Mouse (Mus musculus): Measurements from ENCODE around the gene Cnot11. TPM values are rescaled to one million over a fixed set of nuclear protein-coding genes. Genes with fewer than 3 reads are reported as not detected.
"Not testable (repeated sequence)": the region's sequence is repeated elsewhere in the genome, so short reads cannot be mapped to it uniquely, and the experiment has no call there.

Gene Cnot11
- polyA plus RNA-seq, 1 experiment from 2014 or later, result 15.6 TPM

GRCm38 (mm10) chr1:39575778-39576375, 41.1 kb downstream of the Cnot11 start:
- no peaks in the 10 kb centered on the region for H3K27me3 ChIP-seq (ENCODE audit: insufficient read depth, low read length)
- ATAC-seq (ENCODE audit: low FRiP score, low TSS enrichment), result no peak
- H3K4me3 ChIP-seq (ENCODE audit: low read length), result peak overlapping the region; percentile 94
- 7% methylated on average over 8 of the region's 8 CpGs for whole genome bisulfite sequencing
- no peaks in the 10 kb centered on the region for H3K36me3 ChIP-seq (ENCODE audit: insufficient read depth, low read length)
- peak overlapping the region; percentile 97 for H3K9ac ChIP-seq (replicated peaks; ENCODE audit: low read length)
- no peaks in the 10 kb centered on the region for H3K9me3 ChIP-seq (ENCODE audit: low read length)
- H3K4me1 ChIP-seq (ENCODE audit: insufficient read depth, low read length), result peaks cover 46% of the 10 kb centered on the region
- H3K4me2 ChIP-seq (replicated peaks; ENCODE audit: low read depth, low read length), result peak overlapping the region; percentile 67
- peak overlapping the region; percentile 99; the same call in 1 of the 2 replicates for H3K27ac ChIP-seq (ENCODE audit: low read length)

GRCm38 (mm10) chr1:39576431-39577243, 41.8 kb downstream of the Cnot11 start:
- peak overlapping the region; percentile 99 for H3K27ac ChIP-seq (ENCODE audit: low read length)
- H3K9ac ChIP-seq (replicated peaks; ENCODE audit: low read length), result peak overlapping the region; percentile 97
- H3K4me3 ChIP-seq (ENCODE audit: low read length), result peak overlapping the region; percentile 94
- under 1% methylated on average over 87 of the region's 88 CpGs for WGBS
- no peaks in the 10 kb centered on the region for H3K36me3 ChIP-seq (ENCODE audit: insufficient read depth, low read length)
- no peaks in the 10 kb centered on the region for H3K27me3 ChIP-seq (ENCODE audit: insufficient read depth, low read length)
- peak overlapping the region; percentile 67 for H3K4me2 ChIP-seq (replicated peaks; ENCODE audit: low read depth, low read length)
- H3K9me3 ChIP-seq (ENCODE audit: low read length), result no peaks in the 10 kb centered on the region
- ATAC-seq (ENCODE audit: low FRiP score, low TSS enrichment), result peak; percentile 69
- H3K4me1 ChIP-seq (ENCODE audit: insufficient read depth, low read length), result peaks cover 41% of the 10 kb centered on the region

- Histone ChIP-seq H3K27me3 (ENCODE audit: insufficient read depth, low read length) (no peaks in the 10 kb centered on the region), H3K4me1 (ENCODE audit: insufficient read depth, low read length) (peaks cover 38% of the 10 kb centered on the region), H3K36me3 (ENCODE audit: insufficient read depth, low read length) (no peaks in the 10 kb centered on the region), H3K27ac (ENCODE audit: low read length) (peak within 1 kb of the TSS; percentile 99), H3K4me2 (replicated peaks; ENCODE audit: low read depth, low read length) (peak within 1 kb of the TSS; percentile 67), H3K4me3 (ENCODE audit: low read length) (peak within 1 kb of the TSS; percentile 94), H3K9me3 (ENCODE audit: low read length) (no peaks in the 10 kb centered on the region), H3K9ac (replicated peaks; ENCODE audit: low read length) (peak within 1 kb of the TSS; percentile 97)
- whole genome bisulfite sequencing, result under 1% methylated on average over 40 of the region's 49 CpGs
- peak; percentile 98 for ATAC-seq (ENCODE audit: low FRiP score, low TSS enrichment)
Observed at GRCm38 (mm10) chr1:39577253-39577705, 42.5 kb downstream of the Cnot11 start, which contains the start of gene Rnf149. Gene Rnf149, minus strand, starts transcription at chr1:39577405.

- WGBS, result 77% methylated on average over 5 of the region's 5 CpGs
- no peak for ATAC-seq (ENCODE audit: low FRiP score, low TSS enrichment)
Observed at GRCm38 (mm10) chr1:39578446-39578845, 43.7 kb downstream of the Cnot11 start.

GRCm38 (mm10) chr1:39579139-39579538, 44.3 kb downstream of the Cnot11 start:
- ATAC-seq (ENCODE audit: low FRiP score, low TSS enrichment), result no peak
- H3K36me3 ChIP-seq (ENCODE audit: insufficient read depth, low read length), result no peaks in the 10 kb centered on the region
- H3K4me2 ChIP-seq (replicated peaks; ENCODE audit: low read depth, low read length), result no peak overlapping the region
- no peak overlapping the region for H3K9ac ChIP-seq (replicated peaks; ENCODE audit: low read length)
- WGBS, result 79% methylated on average over 6 of the region's 6 CpGs
- H3K4me3 ChIP-seq (ENCODE audit: low read length), result no peak overlapping the region
- no peak overlapping the region for H3K27ac ChIP-seq (ENCODE audit: low read length)
- no peaks in the 10 kb centered on the region for H3K27me3 ChIP-seq (ENCODE audit: insufficient read depth, low read length)
- H3K4me1 ChIP-seq (ENCODE audit: insufficient read depth, low read length), result peaks cover 23% of the 10 kb centered on the region
- no peaks in the 10 kb centered on the region for H3K9me3 ChIP-seq (ENCODE audit: low read length)

More at GRCm38 (mm10) chr1:39578446-39578845, 43.7 kb downstream of the Cnot11 start:
- Histone ChIP-seq H3K27ac (ENCODE audit: low read length) (no peak overlapping the region), H3K4me1 (ENCODE audit: insufficient read depth, low read length) (peaks cover 29% of the 10 kb centered on the region), H3K9ac (replicated peaks; ENCODE audit: low read length) (no peak overlapping the region), H3K9me3 (ENCODE audit: low read length) (no peaks in the 10 kb centered on the region), H3K4me3 (ENCODE audit: low read length) (no peak overlapping the region), H3K4me2 (replicated peaks; ENCODE audit: low read depth, low read length) (no peak overlapping the region), H3K36me3 (ENCODE audit: insufficient read depth, low read length) (no peaks in the 10 kb centered on the region), H3K27me3 (ENCODE audit: insufficient read depth, low read length) (no peaks in the 10 kb centered on the region)

- no peak overlapping the region for H3K4me3 ChIP-seq (ENCODE audit: low read length)
- no peak overlapping the region for H3K9ac ChIP-seq (replicated peaks; ENCODE audit: low read length)
- 79% methylated on average over 2 of the region's 3 CpGs for WGBS
- H3K4me2 ChIP-seq (replicated peaks; ENCODE audit: low read depth, low read length), result no peak overlapping the region
- no peaks in the 10 kb centered on the region for H3K9me3 ChIP-seq (ENCODE audit: low read length)
- H3K27me3 ChIP-seq (ENCODE audit: insufficient read depth, low read length), result no peaks in the 10 kb centered on the region
- no peaks in the 10 kb centered on the region for H3K36me3 ChIP-seq (ENCODE audit: insufficient read depth, low read length)
- peaks cover 8% of the 10 kb centered on the region for H3K4me1 ChIP-seq (ENCODE audit: insufficient read depth, low read length)
- H3K27ac ChIP-seq (ENCODE audit: low read length), result no peak overlapping the region
- ATAC-seq (ENCODE audit: low FRiP score, low TSS enrichment), result no peak
Observed at GRCm38 (mm10) chr1:39581215-39581614, 46.4 kb downstream of the Cnot11 start.

GRCm38 (mm10) chr1:39583173-39583572, 48.4 kb downstream of the Cnot11 start:
- Histone ChIP-seq H3K27me3 (ENCODE audit: insufficient read depth, low read length) (no peaks in the 10 kb centered on the region), H3K9me3 (ENCODE audit: low read length) (no peaks in the 10 kb centered on the region), H3K27ac (ENCODE audit: low read length) (no peak overlapping the region), H3K9ac (replicated peaks; ENCODE audit: low read length) (no peak overlapping the region), H3K4me2 (replicated peaks; ENCODE audit: low read depth, low read length) (no peak overlapping the region), H3K36me3 (ENCODE audit: insufficient read depth, low read length) (no peaks in the 10 kb centered on the region), H3K4me3 (ENCODE audit: low read length) (no peak overlapping the region), H3K4me1 (ENCODE audit: insufficient read depth, low read length) (0 out of 2 replicates have a peak, but pooled peaks cover under 1% of the 10 kb centered on the region)
- 80% methylated on average over 9 of the region's 9 CpGs for whole genome bisulfite sequencing
- no peak for ATAC-seq (ENCODE audit: low FRiP score, low TSS enrichment)

GRCm38 (mm10) chr1:39585416-39585815, 50.6 kb downstream of the Cnot11 start:
- no peaks in the 10 kb centered on the region for H3K4me1 ChIP-seq (ENCODE audit: insufficient read depth, low read length)
- H3K27ac ChIP-seq (ENCODE audit: low read length), result no peak overlapping the region
- no peak for ATAC-seq (ENCODE audit: low FRiP score, low TSS enrichment)
- H3K4me3 ChIP-seq (ENCODE audit: low read length), result no peak overlapping the region
- WGBS, result 75% methylated on average over 9 of the region's 9 CpGs
- H3K27me3 ChIP-seq (ENCODE audit: insufficient read depth, low read length), result no peaks in the 10 kb centered on the region
- no peaks in the 10 kb centered on the region for H3K36me3 ChIP-seq (ENCODE audit: insufficient read depth, low read length)
- no peak overlapping the region for H3K4me2 ChIP-seq (replicated peaks; ENCODE audit: low read depth, low read length)
- no peak overlapping the region for H3K9ac ChIP-seq (replicated peaks; ENCODE audit: low read length)
- no peaks in the 10 kb centered on the region for H3K9me3 ChIP-seq (ENCODE audit: low read length)

GRCm38 (mm10) chr1:39590193-39590592, 55.4 kb downstream of the Cnot11 start:
- no peak overlapping the region for H3K4me2 ChIP-seq (replicated peaks; ENCODE audit: low read depth, low read length)
- H3K36me3 ChIP-seq (ENCODE audit: insufficient read depth, low read length), result no peaks in the 10 kb centered on the region
- no peaks in the 10 kb centered on the region for H3K9me3 ChIP-seq (ENCODE audit: low read length)
- no peak overlapping the region for H3K4me3 ChIP-seq (ENCODE audit: low read length)
- peaks cover 3% of the 10 kb centered on the region; the same call in 1 of the 2 replicates for H3K4me1 ChIP-seq (ENCODE audit: insufficient read depth, low read length)
- no peak overlapping the region for H3K9ac ChIP-seq (replicated peaks; ENCODE audit: low read length)
- no peak overlapping the region for H3K27ac ChIP-seq (ENCODE audit: low read length)
- ATAC-seq (ENCODE audit: low FRiP score, low TSS enrichment), result no peak
- no peaks in the 10 kb centered on the region for H3K27me3 ChIP-seq (ENCODE audit: insufficient read depth, low read length)
- 77% methylated on average over 5 of the region's 5 CpGs for WGBS

GRCm38 (mm10) chr1:39591557-39591956, 56.8 kb downstream of the Cnot11 start:
- not testable (repeated sequence) for H3K27me3 ChIP-seq (ENCODE audit: insufficient read depth, low read length); ATAC-seq (ENCODE audit: low FRiP score, low TSS enrichment); H3K4me3 ChIP-seq (ENCODE audit: low read length); H3K36me3 ChIP-seq (ENCODE audit: insufficient read depth, low read length); H3K9me3 ChIP-seq (ENCODE audit: low read length); H3K4me1 ChIP-seq (ENCODE audit: insufficient read depth, low read length); H3K9ac ChIP-seq (replicated peaks; ENCODE audit: low read length); H3K4me2 ChIP-seq (replicated peaks; ENCODE audit: low read depth, low read length); H3K27ac ChIP-seq (ENCODE audit: low read length)
- 37% methylated on average over 1 of the region's 1 CpGs for WGBS

Data from kidney, embryonic 16.5 days (tissue).